Mouse (Mus musculus) olfactory bulb, adult 2 months (tissue): ENCODE data around the gene Slc47a2. TPM values are rescaled to one million over a fixed set of nuclear protein-coding genes. Genes with fewer than 3 reads are reported as not detected.
"Not testable (repeated sequence)": the region's sequence is repeated elsewhere in the genome, so short reads cannot be mapped to it uniquely, and the experiment has no call there.

Experiments
- H3K27ac ChIP-seq: fragments of 200-500 bp; 2 replicates; pipeline ENCODE4 v1.5.1; 2012; ENCODE audit warnings: low read depth, low read length; ENCODE audit not compliant: insufficient read depth
- H3K4me1 ChIP-seq: fragments of 200-500 bp; 2 replicates; pipeline ENCODE4 v1.6.1; 2012; ENCODE audit warnings: low read length; ENCODE audit not compliant: control insufficient read depth, insufficient read depth
- H3K4me3 ChIP-seq: fragments of 200-500 bp; 2 replicates; pipeline ENCODE4 v1.5.1; 2012; ENCODE audit warnings: mild to moderate bottlenecking, low read depth, low read length, moderate library complexity; ENCODE audit not compliant: insufficient read depth
- CTCF ChIP-seq: fragments of 200-500 bp; IDR thresholded peaks from 2 replicates; pipeline ENCODE4 v1.5.1; 2012; ENCODE audit warnings: low read depth, mild to moderate bottlenecking, low read length, moderate library complexity; ENCODE audit not compliant: insufficient read depth
- POLR2A ChIP-seq: fragments of 200-500 bp; IDR thresholded peaks from 2 replicates; pipeline ENCODE4 v1.6.1; 2012; ENCODE audit warnings: mild to moderate bottlenecking, low read depth, low read length, moderate library complexity; ENCODE audit not compliant: insufficient read depth
- WGBS: fragments of 180-500 bp; shearing (Covaris S2); methylation state at CpG from one replicate; pipeline ENCODE4 v1.1.7; 2018; 5-methylcytosine and 5-hydroxymethylcytosine counted together
- polyA plus RNA-seq: library from polyadenylated mRNA; stranded (reverse); fragments of >200 nt; gene quantifications from 2 replicates; pipeline ENCODE4 v1.2.4, GENCODE M21; 2012; ENCODE audit warnings: low replicate concordance; ENCODE audit not compliant: missing spikeins, insufficient read depth, insufficient read length

Slc47a2 gene
- polyA plus RNA-seq, 1 experiment, result not detected

- Histone ChIP-seq H3K4me3 (no peak overlapping the region), H3K4me1 (no peaks in the 10 kb centered on the region), H3K27ac (no peak overlapping the region)
- 82% methylated on average over 3 of the region's 3 CpGs for WGBS
- TF ChIP-seq POLR2A (no peak), CTCF (no peak)
Observed at GRCm38 (mm10) chr11:61319923-61320567, 22.6 kb downstream of the Slc47a2 start.

GRCm38 (mm10) chr11:61319233-61319922 is 23.3 kb downstream of the Slc47a2 start:
- Histone ChIP-seq H3K4me3 (no peak overlapping the region), H3K27ac (no peak overlapping the region), H3K4me1 (no peaks in the 10 kb centered on the region)
- TF ChIP-seq CTCF (no peak), POLR2A (no peak)
- 75% methylated on average over 12 of the region's 12 CpGs for WGBS

- 47% methylated on average over 2 of the region's 2 CpGs for WGBS
- Histone ChIP-seq H3K27ac (no peak overlapping the region), H3K4me3 (no peak overlapping the region), H3K4me1 (peaks cover 8% of the 10 kb centered on the region)
- TF ChIP-seq POLR2A (no peak), CTCF (no peak)
Observed at GRCm38 (mm10) chr11:61316864-61317263, 25.8 kb downstream of the Slc47a2 start.

- H3K27ac ChIP-seq, result no peak overlapping the region
- no peak overlapping the region for H3K4me3 ChIP-seq
- 81% methylated on average over 7 of the region's 7 CpGs for WGBS
- TF ChIP-seq POLR2A (no peak), CTCF (no peak)
- peaks cover 13% of the 10 kb centered on the region for H3K4me1 ChIP-seq
Observed at GRCm38 (mm10) chr11:61310321-61310720, 32.3 kb downstream of the Slc47a2 start.

- peaks cover 13% of the 10 kb centered on the region for H3K4me1 ChIP-seq
- H3K27ac ChIP-seq, result no peak overlapping the region
- no peak overlapping the region for H3K4me3 ChIP-seq
- TF ChIP-seq CTCF (no peak), POLR2A (no peak)
- WGBS, result 79% methylated on average over 12 of the region's 12 CpGs
Observed at GRCm38 (mm10) chr11:61309831-61310230, 32.8 kb downstream of the Slc47a2 start.

- WGBS, result 37% methylated on average over 7 of the region's 7 CpGs
- Histone ChIP-seq H3K4me1 (peaks cover 4% of the 10 kb centered on the region; the same call in 1 of the 2 replicates), H3K27ac (no peak overlapping the region), H3K4me3 (no peak overlapping the region)
- TF ChIP-seq POLR2A, result no peak
Observed at GRCm38 (mm10) chr11:61307795-61308194, 34.9 kb downstream of the Slc47a2 start.

GRCm38 (mm10) chr11:61305377-61305776 is 37.3 kb downstream of the Slc47a2 start:
- no peak overlapping the region for H3K27ac ChIP-seq
- H3K4me3 ChIP-seq, result no peak overlapping the region
- 72% methylated on average over 4 of the region's 4 CpGs for whole genome bisulfite sequencing
- H3K4me1 ChIP-seq, result peaks cover 10% of the 10 kb centered on the region
- TF ChIP-seq CTCF, result no peak
- TF ChIP-seq POLR2A, result no peak

GRCm38 (mm10) chr11:61304535-61304934 is 38.1 kb downstream of the Slc47a2 start:
- H3K4me3 ChIP-seq, H3K27ac ChIP-seq: not testable (repeated sequence)
- whole genome bisulfite sequencing, result 90% methylated on average over 6 of the region's 10 CpGs
- peaks cover 12% of the 10 kb centered on the region for H3K4me1 ChIP-seq

GRCm38 (mm10) chr11:61300716-61301392 is 41.8 kb downstream of the Slc47a2 start:
- H3K4me3 ChIP-seq, result no peak overlapping the region
- peaks cover 17% of the 10 kb centered on the region for H3K4me1 ChIP-seq
- WGBS, result 34% methylated on average over 12 of the region's 16 CpGs
- TF ChIP-seq CTCF, result no peak
- no peak for TF ChIP-seq POLR2A
- H3K27ac ChIP-seq, result no peak overlapping the region
